Mouse (Mus musculus) erythroblast, embryonic 14.5 days (primary cell): ENCODE data around the gene Prkd1. TPM values are rescaled to one million over a fixed set of nuclear protein-coding genes. Genes with fewer than 3 reads are reported as not detected.

ENCODE experiments used
- H3K27me3 ChIP-seq: 2 replicates; pipeline ENCODE4 v1.6.1; 2012; ENCODE audit warnings: inconsistent platforms; ENCODE audit not compliant: control insufficient read depth
- H3K36me3 ChIP-seq: 2 replicates; pipeline ENCODE4 v1.6.1; 2012; ENCODE audit warnings: mild to moderate bottlenecking, inconsistent platforms; ENCODE audit not compliant: control insufficient read depth
- H3K4me1 ChIP-seq: 2 replicates; pipeline ENCODE4 v1.6.1; 2012; ENCODE audit warnings: inconsistent platforms; ENCODE audit not compliant: control insufficient read depth
- H3K4me3 ChIP-seq: replicated peaks from 2 replicates; pipeline ENCODE3; 2012; ENCODE audit warnings: moderate library complexity, mild to moderate bottlenecking, inconsistent platforms
- H3K9me3 ChIP-seq: 2 replicates; pipeline ENCODE4 v1.6.1; 2012; ENCODE audit warnings: low read length, inconsistent platforms, mixed read lengths; ENCODE audit not compliant: control insufficient read depth
- GATA1 ChIP-seq: IDR thresholded peaks from 2 replicates; pipeline ENCODE4 v1.6.1; 2012; ENCODE audit warnings: low read length, inconsistent platforms, mixed read lengths
- TAL1 ChIP-seq: IDR thresholded peaks from 3 replicates; pipeline ENCODE4 v1.6.1; 2012; ENCODE audit warnings: low read length, inconsistent platforms, mixed read lengths
- polyA plus RNA-seq: library from polyadenylated mRNA; stranded (reverse); fragments of >175 nt; gene quantifications from 2 replicates; pipeline ENCODE4 v1.2.3, GENCODE M21; 2012

The Prkd1 gene
- polyA plus RNA-seq, 1 experiment = 0.04 TPM

DNA sequence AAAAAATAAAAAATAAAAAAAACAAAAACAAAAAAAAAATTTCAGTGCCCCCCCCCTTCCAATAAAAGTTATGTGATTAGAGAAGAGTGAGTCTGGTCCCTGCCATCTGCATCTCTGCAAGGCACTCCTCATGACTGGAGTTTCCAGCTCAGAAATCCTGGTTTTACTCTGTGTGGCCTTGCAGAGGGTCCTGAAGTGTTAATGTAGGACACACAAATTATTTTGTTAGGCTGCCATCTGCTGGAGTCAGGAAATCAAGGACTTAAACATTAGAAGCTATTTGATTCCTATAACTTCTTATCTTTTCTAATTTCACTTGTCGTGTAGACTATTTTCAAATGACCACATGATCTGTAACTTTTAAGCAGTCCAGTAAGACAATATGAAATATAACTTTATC, 347.6 kb downstream of the Prkd1 start:
- TF ChIP-seq TAL1 (no peak), GATA1 (no peak)

DNA sequence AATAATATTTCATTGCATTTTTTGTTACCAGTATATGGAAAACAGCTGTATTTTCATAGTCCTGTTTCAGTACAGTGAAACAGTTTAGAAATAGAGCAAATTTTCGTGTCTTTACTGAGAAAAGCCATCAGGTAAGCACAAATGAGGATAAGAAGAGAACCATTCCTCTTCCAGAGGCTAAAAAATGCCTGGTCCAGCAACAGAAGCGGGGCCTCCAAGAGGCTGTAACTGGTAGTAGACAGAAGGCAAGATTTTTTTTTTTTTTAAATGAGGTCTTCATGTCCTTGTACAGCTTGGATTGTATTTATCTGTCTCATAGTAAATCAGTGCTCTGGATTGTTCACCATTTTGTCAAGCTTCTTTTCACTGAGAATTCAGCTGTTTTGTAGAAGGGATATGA, 352.8 kb downstream of the Prkd1 start:
- Histone ChIP-seq H3K27me3 (no peaks in the 10 kb centered on the region), H3K36me3 (no peaks in the 10 kb centered on the region), H3K4me1 (no peaks in the 10 kb centered on the region), H3K9me3 (no peaks in the 10 kb centered on the region), H3K4me3 (no peak overlapping the region)
- TF ChIP-seq TAL1 (no peak), GATA1 (no peak)

More for the DNA sequence above, 347.6 kb downstream of the Prkd1 start:
- no peaks in the 10 kb centered on the region for H3K27me3 ChIP-seq
- H3K4me1 ChIP-seq = no peaks in the 10 kb centered on the region
- H3K9me3 ChIP-seq = no peaks in the 10 kb centered on the region
- H3K36me3 ChIP-seq = no peaks in the 10 kb centered on the region
- H3K4me3 ChIP-seq = no peak overlapping the region

DNA sequence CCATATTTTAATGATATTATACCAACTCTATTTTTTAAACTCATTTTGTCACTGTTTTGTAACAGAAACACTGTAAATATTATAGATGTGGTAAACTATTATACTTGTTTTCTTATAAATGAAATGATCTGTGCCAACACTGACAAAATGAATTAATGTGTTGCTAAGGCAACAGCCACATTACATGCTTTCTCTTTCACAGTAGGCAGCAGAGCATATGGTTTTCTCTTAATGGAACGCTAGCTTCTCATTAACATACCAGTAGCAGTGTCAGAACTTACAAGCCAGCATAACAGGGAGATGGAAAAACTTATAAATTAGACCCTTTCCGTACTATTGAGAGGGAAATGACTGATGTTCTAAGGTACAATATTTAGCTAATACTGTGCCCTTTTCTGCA, 353.3 kb downstream of the Prkd1 start:
- H3K4me1 ChIP-seq = no peaks in the 10 kb centered on the region
- no peaks in the 10 kb centered on the region for H3K9me3 ChIP-seq
- no peaks in the 10 kb centered on the region for H3K27me3 ChIP-seq
- TF ChIP-seq TAL1 = no peak
- no peak for TF ChIP-seq GATA1
- no peaks in the 10 kb centered on the region for H3K36me3 ChIP-seq
- H3K4me3 ChIP-seq = no peak overlapping the region

DNA sequence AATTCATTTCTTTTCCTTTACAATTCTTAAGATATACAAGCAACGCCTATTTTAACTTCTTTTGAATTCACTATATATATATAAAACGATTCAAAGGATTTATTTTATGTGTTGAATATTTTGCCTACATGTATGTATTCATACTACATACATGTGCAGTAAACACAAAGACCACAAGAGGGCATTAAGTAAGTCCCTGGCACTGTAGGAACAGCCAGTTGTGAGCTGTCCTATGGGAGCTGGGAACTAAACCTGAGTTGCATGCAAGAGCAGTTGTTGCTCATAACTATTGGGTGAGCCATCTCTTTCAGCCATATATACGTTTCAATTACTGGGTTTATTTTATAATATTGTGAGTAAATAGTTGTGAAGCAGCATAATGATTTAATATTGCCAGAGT, 356.1 kb downstream of the Prkd1 start:
- no peaks in the 10 kb centered on the region for H3K9me3 ChIP-seq
- TF ChIP-seq TAL1 (no peak), GATA1 (no peak)
- no peak overlapping the region for H3K4me3 ChIP-seq
- no peaks in the 10 kb centered on the region for H3K36me3 ChIP-seq
- no peaks in the 10 kb centered on the region for H3K4me1 ChIP-seq
- H3K27me3 ChIP-seq = no peaks in the 10 kb centered on the region
